Mouse (Mus musculus) T-helper 2 cell (primary cell): ENCODE results near the gene Aff4.
"Not testable (repeated sequence)": the region's sequence is repeated elsewhere in the genome, so short reads cannot be mapped to it uniquely, and the experiment has no call there.

Source experiments
- in situ Hi-C: fragments of 300-600 bp; cut with MboI, MseI; formaldehyde crosslinking; loops from one replicate; pipeline ENCODE4 v1.15.1; 2025; ENCODE audit warnings: high pct_unique_total_duplicates

Aff4 gene

GRCm38 (mm10) chr11:53337684-53338083 is 12.9 kb upstream of the Aff4 start:
- in situ Hi-C loops, result no loop called here

GRCm38 (mm10) chr11:53341019-53341418 is 9.6 kb upstream of the Aff4 start:
- in situ Hi-C loops, result not testable (repeated sequence)

- in situ Hi-C loops, result no loop called here
Measured at GRCm38 (mm10) chr11:53342711-53343110, 7.9 kb upstream of the Aff4 start.

GRCm38 (mm10) chr11:53345328-53345727 is 5.3 kb upstream of the Aff4 start:
- in situ Hi-C loops, result no loop called here

- in situ Hi-C loops, result no loop called here
Measured at GRCm38 (mm10) chr11:53345738-53346137, 4.9 kb upstream of the Aff4 start.

GRCm38 (mm10) chr11:53351224-53351942 is 750 bp downstream of the Aff4 start:
- in situ Hi-C loops, result no loop called here

- in situ Hi-C loops, result no loop called here
Measured at GRCm38 (mm10) chr11:53351943-53352590, 1.4 kb downstream of the Aff4 start.

- in situ Hi-C loops, result loop anchor here (5.0 kb wide), 1 partner anchor 61 kb away; no protein-coding TSS in a partner anchor
Measured at GRCm38 (mm10) chr11:53358504-53359155, 8.0 kb downstream of the Aff4 start.

GRCm38 (mm10) chr11:53367032-53367431 is 16.4 kb downstream of the Aff4 start:
- in situ Hi-C loops, result no loop called here

- in situ Hi-C loops, result loop anchor here (10.0 kb wide), 1 partner anchor 114 kb away; no protein-coding TSS in a partner anchor
Measured at GRCm38 (mm10) chr11:53378918-53379317, 28.3 kb downstream of the Aff4 start.

- in situ Hi-C loops, result no loop called here
Measured at GRCm38 (mm10) chr11:53383758-53384428, 33.3 kb downstream of the Aff4 start.

GRCm38 (mm10) chr11:53393856-53394255 is 43.2 kb downstream of the Aff4 start:
- in situ Hi-C loops, result no loop called here

- in situ Hi-C loops, result no loop called here
Measured at GRCm38 (mm10) chr11:53403638-53404037, 53.0 kb downstream of the Aff4 start.

GRCm38 (mm10) chr11:53411738-53412137 is 61.1 kb downstream of the Aff4 start:
- in situ Hi-C loops, result no loop called here

- in situ Hi-C loops, result no loop called here
Measured at GRCm38 (mm10) chr11:53413871-53414270, 63.2 kb downstream of the Aff4 start.

- in situ Hi-C loops, result no loop called here
Measured at GRCm38 (mm10) chr11:53418048-53418447, 67.4 kb downstream of the Aff4 start.

GRCm38 (mm10) chr11:53423036-53423435 is 72.4 kb downstream of the Aff4 start, which contains the start of gene Leap2:
Gene Leap2 (minus strand): TSS chr11:53423170.
- in situ Hi-C loops, result no loop called here

GRCm38 (mm10) chr11:53424826-53425225 is 74.2 kb downstream of the Aff4 start:
- in situ Hi-C loops, result no loop called here

GRCm38 (mm10) chr11:53425251-53425650 is 74.6 kb downstream of the Aff4 start:
- in situ Hi-C loops, result no loop called here

- in situ Hi-C loops, result no loop called here
Measured at GRCm38 (mm10) chr11:53425711-53426255, 75.2 kb downstream of the Aff4 start.

GRCm38 (mm10) chr11:53426914-53427313 is 76.3 kb downstream of the Aff4 start:
- in situ Hi-C loops, result not testable (repeated sequence)
